Mouse (Mus musculus): ENCODE measurements around the gene Snx8.
A peak's percentile ranks its signal among the peaks of the same experiment; 100 is the strongest.

DNA sequence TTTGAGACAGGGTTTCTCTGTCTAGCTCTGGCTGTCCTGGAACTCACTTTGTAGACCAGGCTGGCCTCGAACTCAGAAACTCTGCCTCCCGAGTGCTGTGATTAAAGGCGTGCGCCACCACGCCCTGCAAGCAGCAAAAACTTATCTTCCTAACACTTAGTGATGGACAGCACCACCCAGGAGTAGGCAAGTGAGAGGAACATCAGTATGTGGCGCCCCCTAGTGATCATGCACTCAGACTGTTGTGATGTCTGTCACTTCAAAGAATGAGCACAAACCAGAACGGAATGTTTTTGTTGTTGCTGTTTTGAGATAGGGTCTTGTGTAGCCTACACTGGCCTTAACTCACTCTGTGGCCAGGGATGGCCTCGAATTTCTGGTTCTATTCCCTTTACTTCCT, 22.3 kb upstream of the Snx8 start:
- peak; percentile 63 for TF ChIP-seq CTCF (IDR thresholded peaks at IDR 0.05; ENCODE audit: insufficient read depth, low read length)
- no peak for TF ChIP-seq POLR2A (IDR thresholded peaks at IDR 0.05; ENCODE audit: borderline replicate concordance, extremely low read depth, low read depth, low read length)

Data from lung, adult 2 months (tissue).